Mouse (Mus musculus): ENCODE measurements around the gene Tanc2. TPM values are rescaled to one million over a fixed set of nuclear protein-coding genes. Genes with fewer than 3 reads are reported as not detected.
A peak's percentile ranks its signal among the peaks of the same experiment; 100 is the strongest.

Gene Tanc2
- polyA plus RNA-seq, 1 experiment from 2014 or later, result 52.9 TPM

- H3K9ac ChIP-seq, result no peak overlapping the region
- no peaks in the 10 kb centered on the region for H3K9me3 ChIP-seq (ENCODE audit: control insufficient read depth, low read length)
- no peak overlapping the region for H3K4me2 ChIP-seq (replicated peaks)
- DNase-seq (ENCODE audit: low spot score) (no peak), ATAC-seq (ENCODE audit: low FRiP score) (no peak)
- 89% methylated on average over 3 of the region's 3 CpGs for WGBS
- peaks cover 8% of the 10 kb centered on the region; the same call in 1 of the 2 replicates for H3K36me3 ChIP-seq (replicated peaks; ENCODE audit: control insufficient read depth, insufficient read depth)
- H3K4me3 ChIP-seq (replicated peaks; ENCODE audit: low read length), result no peak overlapping the region
- no peak overlapping the region for H3K27ac ChIP-seq
- no peaks in the 10 kb centered on the region for H3K27me3 ChIP-seq (ENCODE audit: control insufficient read depth, insufficient read depth, low read length)
- H3K4me1 ChIP-seq (replicated peaks; ENCODE audit: control insufficient read depth, insufficient read depth, low read length), result no peaks in the 10 kb centered on the region; the same call in 1 of the 2 replicates
Measured at GRCm38 (mm10) chr11:105936974-105937373, 347.2 kb downstream of the Tanc2 start.

GRCm38 (mm10) chr11:105938771-105939170 is 349.0 kb downstream of the Tanc2 start:
- no peak for DNase-seq (ENCODE audit: low spot score)
- Histone ChIP-seq H3K27ac (no peak overlapping the region), H3K4me1 (replicated peaks; ENCODE audit: control insufficient read depth, insufficient read depth, low read length) (peaks cover 7% of the 10 kb centered on the region; the same call in 1 of the 2 replicates), H3K36me3 (replicated peaks; ENCODE audit: control insufficient read depth, insufficient read depth) (peaks cover 8% of the 10 kb centered on the region; the same call in 1 of the 2 replicates), H3K4me2 (replicated peaks) (no peak overlapping the region), H3K27me3 (ENCODE audit: control insufficient read depth, insufficient read depth, low read length) (no peaks in the 10 kb centered on the region), H3K9me3 (ENCODE audit: control insufficient read depth, low read length) (no peaks in the 10 kb centered on the region), H3K4me3 (replicated peaks; ENCODE audit: low read length) (no peak overlapping the region), H3K9ac (no peak overlapping the region)
- ATAC-seq (ENCODE audit: low FRiP score), result no peak
- WGBS, result 35% methylated on average over 9 of the region's 9 CpGs

- no peak for ATAC-seq (ENCODE audit: low FRiP score)
- DNase-seq (ENCODE audit: low spot score), result no peak
- Histone ChIP-seq H3K27ac (no peak overlapping the region), H3K36me3 (replicated peaks; ENCODE audit: control insufficient read depth, insufficient read depth) (no peaks in the 10 kb centered on the region), H3K9ac (no peak overlapping the region), H3K4me1 (replicated peaks; ENCODE audit: control insufficient read depth, insufficient read depth, low read length) (peaks cover 17% of the 10 kb centered on the region), H3K9me3 (ENCODE audit: control insufficient read depth, low read length) (no peaks in the 10 kb centered on the region), H3K27me3 (ENCODE audit: control insufficient read depth, insufficient read depth, low read length) (no peaks in the 10 kb centered on the region), H3K4me3 (replicated peaks; ENCODE audit: low read length) (no peak overlapping the region), H3K4me2 (replicated peaks) (no peak overlapping the region)
- WGBS, result 57% methylated on average over 8 of the region's 8 CpGs
Measured at GRCm38 (mm10) chr11:105941973-105942372, 352.2 kb downstream of the Tanc2 start.

GRCm38 (mm10) chr11:105943133-105944102 is 353.6 kb downstream of the Tanc2 start:
- WGBS, result 7% methylated on average over 46 of the region's 47 CpGs
- Histone ChIP-seq H3K4me2 (replicated peaks) (peak overlapping the region; percentile 93), H3K4me1 (replicated peaks; ENCODE audit: control insufficient read depth, insufficient read depth, low read length) (peaks cover 17% of the 10 kb centered on the region), H3K27me3 (ENCODE audit: control insufficient read depth, insufficient read depth, low read length) (no peaks in the 10 kb centered on the region), H3K9me3 (ENCODE audit: control insufficient read depth, low read length) (no peaks in the 10 kb centered on the region), H3K9ac (peak overlapping the region; percentile 75), H3K27ac (peak overlapping the region; percentile 66), H3K36me3 (replicated peaks; ENCODE audit: control insufficient read depth, insufficient read depth) (no peaks in the 10 kb centered on the region), H3K4me3 (replicated peaks; ENCODE audit: low read length) (peak overlapping the region; percentile 77)
- ATAC-seq (ENCODE audit: low FRiP score), result peak; percentile 54; the same call in 1 of the 2 replicates
- DNase-seq (ENCODE audit: low spot score), result peak; percentile 36

- no peaks in the 10 kb centered on the region for H3K36me3 ChIP-seq (replicated peaks; ENCODE audit: control insufficient read depth, insufficient read depth)
- DNase-seq (ENCODE audit: low spot score), result peak; percentile 80
- no peaks in the 10 kb centered on the region for H3K9me3 ChIP-seq (ENCODE audit: control insufficient read depth, low read length)
- ATAC-seq (ENCODE audit: low FRiP score), result peak; percentile 74
- no peaks in the 10 kb centered on the region for H3K27me3 ChIP-seq (ENCODE audit: control insufficient read depth, insufficient read depth, low read length)
- peak overlapping the region; percentile 93 for H3K4me2 ChIP-seq (replicated peaks)
- H3K4me3 ChIP-seq (replicated peaks; ENCODE audit: low read length), result peak overlapping the region; percentile 77
- peak overlapping the region; percentile 66 for H3K27ac ChIP-seq
- H3K4me1 ChIP-seq (replicated peaks; ENCODE audit: control insufficient read depth, insufficient read depth, low read length), result peaks cover 17% of the 10 kb centered on the region
- H3K9ac ChIP-seq, result peak overlapping the region; percentile 75
- under 1% methylated on average over 59 of the region's 59 CpGs for WGBS
Measured at GRCm38 (mm10) chr11:105944126-105944621, 354.4 kb downstream of the Tanc2 start.

- WGBS, result 79% methylated on average over 16 of the region's 16 CpGs
- no peak for DNase-seq (ENCODE audit: low spot score)
- no peaks in the 10 kb centered on the region for H3K36me3 ChIP-seq (replicated peaks; ENCODE audit: control insufficient read depth, insufficient read depth)
- no peak overlapping the region for H3K27ac ChIP-seq
- peaks cover 17% of the 10 kb centered on the region for H3K4me1 ChIP-seq (replicated peaks; ENCODE audit: control insufficient read depth, insufficient read depth, low read length)
- peak overlapping the region; percentile 75 for H3K9ac ChIP-seq
- H3K9me3 ChIP-seq (ENCODE audit: control insufficient read depth, low read length), result no peaks in the 10 kb centered on the region
- no peak for ATAC-seq (ENCODE audit: low FRiP score)
- peak overlapping the region; percentile 77 for H3K4me3 ChIP-seq (replicated peaks; ENCODE audit: low read length)
- peak overlapping the region; percentile 93 for H3K4me2 ChIP-seq (replicated peaks)
- no peaks in the 10 kb centered on the region for H3K27me3 ChIP-seq (ENCODE audit: control insufficient read depth, insufficient read depth, low read length)
Measured at GRCm38 (mm10) chr11:105944770-105945672, 355.2 kb downstream of the Tanc2 start.

- H3K4me2 ChIP-seq (replicated peaks), result no peak overlapping the region
- no peak for ATAC-seq (ENCODE audit: low FRiP score)
- WGBS, result 55% methylated on average over 11 of the region's 11 CpGs
Measured at GRCm38 (mm10) chr11:105946694-105947154, 356.9 kb downstream of the Tanc2 start.

GRCm38 (mm10) chr11:105948255-105948654 is 358.5 kb downstream of the Tanc2 start:
- Histone ChIP-seq H3K36me3 (replicated peaks; ENCODE audit: control insufficient read depth, insufficient read depth) (no peaks in the 10 kb centered on the region), H3K9ac (no peak overlapping the region), H3K4me1 (replicated peaks; ENCODE audit: control insufficient read depth, insufficient read depth, low read length) (peaks cover 11% of the 10 kb centered on the region), H3K27me3 (ENCODE audit: control insufficient read depth, insufficient read depth, low read length) (no peaks in the 10 kb centered on the region), H3K9me3 (ENCODE audit: control insufficient read depth, low read length) (no peaks in the 10 kb centered on the region), H3K4me2 (replicated peaks) (no peak overlapping the region), H3K4me3 (replicated peaks; ENCODE audit: low read length) (no peak overlapping the region), H3K27ac (no peak overlapping the region)
- DNase-seq (ENCODE audit: low spot score) (no peak), ATAC-seq (ENCODE audit: low FRiP score) (no peak)
- WGBS, result 83% methylated on average over 2 of the region's 2 CpGs

More at GRCm38 (mm10) chr11:105946694-105947154, 356.9 kb downstream of the Tanc2 start:
- no peak overlapping the region for H3K27ac ChIP-seq
- H3K9me3 ChIP-seq (ENCODE audit: control insufficient read depth, low read length), result no peaks in the 10 kb centered on the region
- no peak for DNase-seq (ENCODE audit: low spot score)
- no peak overlapping the region for H3K9ac ChIP-seq
- H3K36me3 ChIP-seq (replicated peaks; ENCODE audit: control insufficient read depth, insufficient read depth), result no peaks in the 10 kb centered on the region
- H3K4me3 ChIP-seq (replicated peaks; ENCODE audit: low read length), result no peak overlapping the region
- no peaks in the 10 kb centered on the region for H3K27me3 ChIP-seq (ENCODE audit: control insufficient read depth, insufficient read depth, low read length)
- H3K4me1 ChIP-seq (replicated peaks; ENCODE audit: control insufficient read depth, insufficient read depth, low read length), result peaks cover 17% of the 10 kb centered on the region
